Mouse (Mus musculus) lung, embryonic 14.5 days (tissue): Measurements from ENCODE around the gene Artn. TPM values are rescaled to one million over a fixed set of nuclear protein-coding genes. Genes with fewer than 3 reads are reported as not detected.
A peak's percentile ranks its signal among the peaks of the same experiment; 100 is the strongest.

Experiments used
- ATAC-seq: fragments of 200-750 bp; cut with Nextera tagmentation; 2 replicates; pipeline ENCODE4 v1.8.0; 2017; ENCODE audit warnings: mild to moderate bottlenecking, moderate TSS enrichment, moderate library complexity; ENCODE audit not compliant: insufficient read depth
- DNase-seq: peaks from one replicate; pipeline ENCODE4 v3.0.0-alpha.2; 2015
- H3K27ac ChIP-seq: fragments of 300-500 bp; sonication (generic); 2 replicates; pipeline ENCODE4 v1.5.1; 2014; ENCODE audit warnings: low read depth, mild to moderate bottlenecking, moderate library complexity
- H3K27me3 ChIP-seq: fragments of 300-500 bp; sonication (generic); 2 replicates; pipeline ENCODE4 v1.6.1; 2014; ENCODE audit warnings: low read length, control low read depth; ENCODE audit not compliant: insufficient read depth
- H3K36me3 ChIP-seq: fragments of 300-500 bp; sonication (generic); 2 replicates; pipeline ENCODE4 v1.6.1; 2014; ENCODE audit warnings: control low read depth; ENCODE audit not compliant: insufficient read depth
- H3K4me1 ChIP-seq: fragments of 300-500 bp; sonication (generic); 2 replicates; pipeline ENCODE4 v1.6.1; 2014; ENCODE audit warnings: antibody characterized with exemption, control low read depth; ENCODE audit not compliant: insufficient read depth
- H3K4me2 ChIP-seq: fragments of 300-500 bp; sonication (generic); 2 replicates; pipeline ENCODE4 v1.6.1; 2014; ENCODE audit warnings: mild to moderate bottlenecking
- H3K4me3 ChIP-seq: fragments of 300-500 bp; sonication (generic); 2 replicates; pipeline ENCODE4 v1.5.1; 2014; ENCODE audit warnings: low read depth, low read length
- H3K9ac ChIP-seq: fragments of 300-500 bp; sonication (generic); 2 replicates; pipeline ENCODE4 v1.6.1; 2014
- H3K9me3 ChIP-seq: fragments of 300-500 bp; sonication (generic); 2 replicates; pipeline ENCODE4 v1.6.1; 2016; ENCODE audit warnings: low read depth, low read length, control low read depth
- CTCF ChIP-seq: IDR thresholded peaks from 2 replicates; pipeline ENCODE4 v1.5.1; 2016; ENCODE audit warnings: antibody characterized with exemption, low read depth
- WGBS: fragments of 180-500 bp; shearing (Covaris S2); extraction: QIAGEN DNeasy Blood & Tissue Kit; methylation state at CpG from one replicate; pipeline ENCODE4 v1.1.7; 2014; 5-methylcytosine and 5-hydroxymethylcytosine counted together
- polyA plus RNA-seq: library from polyadenylated mRNA; unstranded; fragments of >200 nt; fragmentation: Nextera tagmentation; extraction: Ambion mirVana; gene quantifications from 2 replicates; pipeline ENCODE4 v1.2.1, GENCODE M21; 2014

Gene Artn
- polyA plus RNA-seq, 1 experiment from 2014 or later = 3.3 TPM

GRCm38 (mm10) chr4:117964346-117965025 is 34.9 kb upstream of the Artn start:
- Histone ChIP-seq H3K4me3 (no peak overlapping the region), H3K9me3 (no peaks in the 10 kb centered on the region), H3K4me1 (0 out of 2 replicates have a peak, but pooled peaks cover 3% of the 10 kb centered on the region), H3K9ac (no peak overlapping the region), H3K36me3 (no peaks in the 10 kb centered on the region), H3K27ac (no peak overlapping the region), H3K4me2 (no peak overlapping the region), H3K27me3 (no peaks in the 10 kb centered on the region)
- peak; percentile 34 for DNase-seq
- 50% methylated on average over 14 of the region's 14 CpGs for WGBS
- no peak for TF ChIP-seq CTCF
- ATAC-seq = no peak

GRCm38 (mm10) chr4:117957492-117957891 is 27.9 kb upstream of the Artn start:
- ATAC-seq (no peak), DNase-seq (no peak)
- Histone ChIP-seq H3K27me3 (no peaks in the 10 kb centered on the region), H3K36me3 (peaks cover 21% of the 10 kb centered on the region), H3K4me2 (no peak overlapping the region), H3K9ac (no peak overlapping the region), H3K4me3 (no peak overlapping the region), H3K4me1 (no peaks in the 10 kb centered on the region), H3K27ac (no peak overlapping the region), H3K9me3 (no peaks in the 10 kb centered on the region)
- TF ChIP-seq CTCF = no peak
- WGBS = 46% methylated on average over 4 of the region's 4 CpGs

- no peak overlapping the region for H3K27ac ChIP-seq
- DNase-seq (no peak), ATAC-seq (no peak)
- H3K4me2 ChIP-seq = no peak overlapping the region
- H3K36me3 ChIP-seq = peaks cover 13% of the 10 kb centered on the region
- 74% methylated on average over 7 of the region's 7 CpGs for WGBS
- H3K9ac ChIP-seq = no peak overlapping the region
- H3K4me1 ChIP-seq = no peaks in the 10 kb centered on the region
- TF ChIP-seq CTCF = no peak
- H3K27me3 ChIP-seq = no peaks in the 10 kb centered on the region
- no peak overlapping the region for H3K4me3 ChIP-seq
- H3K9me3 ChIP-seq = no peaks in the 10 kb centered on the region; the same call in 1 of the 2 replicates
Measured at GRCm38 (mm10) chr4:117947493-117947892, 17.9 kb upstream of the Artn start.

- Histone ChIP-seq H3K4me1 (no peaks in the 10 kb centered on the region), H3K27me3 (no peaks in the 10 kb centered on the region), H3K4me3 (no peak overlapping the region), H3K27ac (no peak overlapping the region), H3K4me2 (no peak overlapping the region), H3K9ac (no peak overlapping the region), H3K9me3 (no peaks in the 10 kb centered on the region), H3K36me3 (0 out of 2 replicates have a peak, but pooled peaks cover 8% of the 10 kb centered on the region)
- 79% methylated on average over 11 of the region's 11 CpGs for WGBS
- ATAC-seq = peak; percentile 66
- DNase-seq = no peak
- TF ChIP-seq CTCF = no peak
Measured at GRCm38 (mm10) chr4:117946639-117947305, 17.2 kb upstream of the Artn start.

GRCm38 (mm10) chr4:117943317-117943716 is 13.8 kb upstream of the Artn start:
- Histone ChIP-seq H3K9ac (no peak overlapping the region), H3K4me3 (no peak overlapping the region), H3K27me3 (no peaks in the 10 kb centered on the region), H3K4me1 (no peaks in the 10 kb centered on the region), H3K9me3 (no peaks in the 10 kb centered on the region), H3K4me2 (no peak overlapping the region), H3K27ac (no peak overlapping the region), H3K36me3 (peaks cover 9% of the 10 kb centered on the region; the same call in 1 of the 2 replicates)
- 22% methylated on average over 5 of the region's 5 CpGs for WGBS
- no peak for DNase-seq
- ATAC-seq = no peak
- no peak for TF ChIP-seq CTCF

- no peak for ATAC-seq
- Histone ChIP-seq H3K4me1 (no peaks in the 10 kb centered on the region), H3K4me2 (no peak overlapping the region), H3K4me3 (no peak overlapping the region), H3K27ac (no peak overlapping the region), H3K9me3 (no peaks in the 10 kb centered on the region), H3K36me3 (peaks cover 12% of the 10 kb centered on the region; the same call in 1 of the 2 replicates), H3K27me3 (no peaks in the 10 kb centered on the region), H3K9ac (no peak overlapping the region)
- TF ChIP-seq CTCF = 0 out of 2 replicates have a peak, but pooled peaks have one; percentile 12
- no peak for DNase-seq
- 95% methylated on average over 5 of the region's 5 CpGs for WGBS
Measured at GRCm38 (mm10) chr4:117936964-117937363, 7.4 kb upstream of the Artn start.

GRCm38 (mm10) chr4:117934081-117934480 is 4.5 kb upstream of the Artn start:
- Histone ChIP-seq H3K9me3 (no peaks in the 10 kb centered on the region), H3K4me3 (no peak overlapping the region), H3K4me1 (no peaks in the 10 kb centered on the region), H3K4me2 (no peak overlapping the region), H3K27ac (no peak overlapping the region), H3K9ac (no peak overlapping the region), H3K27me3 (0 out of 2 replicates have a peak, but pooled peaks cover 6% of the 10 kb centered on the region), H3K36me3 (peaks cover 5% of the 10 kb centered on the region; the same call in 1 of the 2 replicates)
- ATAC-seq = no peak
- no peak for TF ChIP-seq CTCF
- DNase-seq = no peak
- 83% methylated on average over 4 of the region's 4 CpGs for WGBS
